In genomic region chr3:115580131-115580932, GRCm38 (mm10) we compare ENCODE assay signal across 12 mouse cellular contexts.
DNase-seq lines count a peak whose midpoint lies in the region; ATAC-seq and TF ChIP-seq lines count a peak whose summit lies in the region.
"Had no signal": no experiment of that assay in that cellular context is flagged by ENCODE, and none has a peak within 500 bp of the region (broad histone marks: within the 10 kb centered on the region; RNA-seq: fewer than 3 reads in every experiment).

No protein-coding gene starts in this region.

- 51% methylated on average over 4 of the region's 4 CpGs for WGBS in hindbrain, embryonic 12.5 days
- 25% methylated on average over 4 of the region's 4 CpGs for WGBS in midbrain, embryonic 14.5 days

- H3K9me3 ChIP-seq in hindbrain, embryonic 12.5 days (replicated peaks): no peaks in the 10 kb centered on the region
- no peaks in the 10 kb centered on the region for H3K9me3 ChIP-seq in midbrain, embryonic 14.5 days (ENCODE audit: control insufficient read depth, low read length)

- H3K4me1 ChIP-seq in hindbrain, embryonic 12.5 days: peaks cover 7% of the 10 kb centered on the region; the same call in 1 of the 2 replicates
- 0 out of 2 replicates have a peak, but pooled peaks cover 8% of the 10 kb centered on the region for H3K4me1 ChIP-seq in midbrain, embryonic 14.5 days (ENCODE audit: control insufficient read depth, insufficient read depth, low read length)

- peak; percentile 88 for ATAC-seq in hindbrain, embryonic 12.5 days (ENCODE audit: low FRiP score)
- peak; percentile 76; the same call in 1 of the 2 replicates for ATAC-seq in midbrain, embryonic 14.5 days (ENCODE audit: low FRiP score, low TSS enrichment)
- no peak for ATAC-seq in cerebellum, adult (ENCODE audit: insufficient number of reproducible peaks, low FRiP score, low TSS enrichment)

- TF ChIP-seq CTCF in left cerebral cortex, adult 2 months (IDR thresholded peaks at IDR 0.05): no peak

- no peaks in the 10 kb centered on the region for H3K27me3 ChIP-seq in hindbrain, embryonic 12.5 days
- H3K27me3 ChIP-seq in midbrain, embryonic 14.5 days (ENCODE audit: control insufficient read depth, insufficient read depth, low read length): no peaks in the 10 kb centered on the region

- no peaks in the 10 kb centered on the region for H3K36me3 ChIP-seq in hindbrain, embryonic 12.5 days
- no peaks in the 10 kb centered on the region for H3K36me3 ChIP-seq in midbrain, embryonic 14.5 days (ENCODE audit: control insufficient read depth, insufficient read depth, low read length)

- intact Hi-C loops in left cerebral cortex, adult 2 months (cut with DNase I): no loop called here

- H3K4me2 ChIP-seq in hindbrain, embryonic 12.5 days (replicated peaks): no peak overlapping the region
- H3K4me2 ChIP-seq in midbrain, embryonic 14.5 days (ENCODE audit: low read length): no peak overlapping the region; the same call in 1 of the 2 replicates

- DNase-seq in left cerebral cortex, adult 9 months (ENCODE audit: low spot score in 2 of 2): peak; percentile 17 to 23
- no peak for DNase-seq in left cerebral cortex, adult 2 months (ENCODE audit: extremely low spot score in 1 of 2, low spot score in 2 of 2)
- DNase-seq in brain, embryonic 18.5 days (ENCODE audit: low read depth, low spot score): peak; percentile 16
- DNase-seq in midbrain, embryonic 14.5 days: peak; percentile 63
- no peak for DNase-seq in spleen, adult 12 weeks (ENCODE audit: low spot score)
- DNase-seq in urinary bladder, postnatal 4 days (ENCODE audit: low spot score in 2 of 2): no peak
- DNase-seq: cerebellum, adult 9-11 months; gastrocnemius, adult 2 months; kidney, postnatal 36 days; thymus, postnatal 4 days had no signal

- no peak overlapping the region for H3K9ac ChIP-seq in hindbrain, embryonic 12.5 days
- no peak overlapping the region for H3K9ac ChIP-seq in midbrain, embryonic 14.5 days (replicated peaks; ENCODE audit: low read length)

- H3K27ac ChIP-seq in left cerebral cortex, adult 2 months: no peak overlapping the region; the same call in 1 of the 2 replicates
- no peak overlapping the region for H3K27ac ChIP-seq in hindbrain, embryonic 12.5 days
- H3K27ac ChIP-seq in midbrain, embryonic 14.5 days (replicated peaks; ENCODE audit: low read depth, low read length): peak overlapping the region; percentile 53
- H3K27ac ChIP-seq: gastrocnemius, adult 2 months had no signal

- H3K4me3 ChIP-seq in left cerebral cortex, adult 2 months: no peak overlapping the region
- no peak overlapping the region for H3K4me3 ChIP-seq in hindbrain, embryonic 12.5 days
- no peak overlapping the region for H3K4me3 ChIP-seq in midbrain, embryonic 14.5 days (replicated peaks; ENCODE audit: low read depth, low read length)
- H3K4me3 ChIP-seq: gastrocnemius, adult 2 months had no signal

Comparison
In these comparisons a context has a peak if more than half of its experiments do, and no peak if none do; other contexts are left out.
1. DNase-seq: peak in left cerebral cortex, adult 9 months (2 of 2), brain, embryonic 18.5 days (single experiment) and midbrain, embryonic 14.5 days (single experiment); none in left cerebral cortex, adult 2 months (0 of 2), spleen, adult 12 weeks (single experiment) and urinary bladder, postnatal 4 days (0 of 2).